Mouse (Mus musculus) forebrain, embryonic 14.5 days (tissue): ENCODE measurements around the gene Ccdc162. TPM values are rescaled to one million over a fixed set of nuclear protein-coding genes. Genes with fewer than 3 reads are reported as not detected.

ENCODE experiments used
- ATAC-seq: fragments of 200-750 bp; cut with Nextera tagmentation; 2 replicates; pipeline ENCODE4 v1.8.0; 2017; ENCODE audit warnings: mild to moderate bottlenecking, moderate library complexity
- DNase-seq: peaks from one replicate; pipeline ENCODE4 v3.0.0-alpha.2; 2015; ENCODE audit warnings: low spot score
- H3K27ac ChIP-seq: fragments of 300-500 bp; sonication (generic); 2 replicates; pipeline ENCODE4 v1.5.1; 2014; ENCODE audit warnings: low read depth, mild to moderate bottlenecking, control low read depth, low read length, moderate library complexity
- H3K27me3 ChIP-seq: fragments of 300-500 bp; sonication (generic); replicated peaks from 2 replicates; pipeline ENCODE4 v1.6.1; 2014; ENCODE audit warnings: low read length, control low read depth, mixed read lengths; ENCODE audit not compliant: control insufficient read depth, insufficient read depth
- H3K36me3 ChIP-seq: fragments of 300-500 bp; sonication (generic); 2 replicates; pipeline ENCODE4 v1.6.1; 2014; ENCODE audit warnings: low read length, control low read depth; ENCODE audit not compliant: control insufficient read depth, insufficient read depth
- H3K4me1 ChIP-seq: fragments of 300-500 bp; sonication (generic); 2 replicates; pipeline ENCODE4 v1.6.1; 2014; ENCODE audit warnings: antibody characterized with exemption, low read length, control low read depth; ENCODE audit not compliant: control insufficient read depth, insufficient read depth
- H3K4me2 ChIP-seq: fragments of 300-500 bp; sonication (generic); 2 replicates; pipeline ENCODE4 v1.6.1; 2014; ENCODE audit warnings: mild to moderate bottlenecking, control low read depth, low read length
- H3K4me3 ChIP-seq: fragments of 300-500 bp; sonication (generic); 2 replicates; pipeline ENCODE4 v1.5.1; 2014; ENCODE audit warnings: low read depth, low read length, control low read depth
- H3K9ac ChIP-seq: fragments of 300-500 bp; sonication (generic); 2 replicates; pipeline ENCODE4 v1.6.1; 2014; ENCODE audit warnings: mild to moderate bottlenecking, low read length, control low read depth, moderate library complexity
- H3K9me3 ChIP-seq: fragments of 300-500 bp; sonication (generic); replicated peaks from 2 replicates; pipeline ENCODE4 v1.6.1; 2016; ENCODE audit warnings: low read length, control low read depth, mixed read lengths; ENCODE audit not compliant: control insufficient read depth
- WGBS: fragments of 180-500 bp; shearing (Covaris S2); extraction: QIAGEN DNeasy Blood & Tissue Kit; methylation state at CpG from one replicate; pipeline ENCODE4 v1.1.7; 2014; 5-methylcytosine and 5-hydroxymethylcytosine counted together
- polyA plus RNA-seq: library from polyadenylated mRNA; unstranded; fragments of >200 nt; fragmentation: Nextera tagmentation; extraction: Ambion mirVana; gene quantifications from 2 replicates; pipeline ENCODE4 v1.2.1, GENCODE M21; 2014

The Ccdc162 gene
- polyA plus RNA-seq, 1 experiment from 2014 or later = 0.66 TPM

DNA sequence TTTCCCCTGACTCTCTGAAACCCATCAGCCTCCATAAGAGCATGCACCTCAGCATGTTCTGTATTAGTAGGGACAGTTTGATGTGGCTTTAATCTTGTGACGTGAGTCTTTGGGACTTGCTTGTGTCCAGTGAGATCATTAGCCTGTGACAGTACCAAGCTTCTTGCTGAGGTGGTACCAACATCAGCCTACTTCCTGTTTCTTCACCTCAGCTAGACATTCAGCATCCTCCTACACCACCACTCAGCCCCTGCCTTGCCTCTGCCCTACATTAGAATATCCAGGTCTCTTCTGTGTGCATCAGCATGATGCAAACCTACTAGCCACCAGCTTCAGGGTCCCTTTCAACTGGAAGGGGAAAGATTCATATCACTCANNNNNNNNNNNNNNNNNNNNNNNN is 113.8 kb downstream of the Ccdc162 start:
- DNase-seq (no peak), ATAC-seq (no peak)
- Histone ChIP-seq H3K4me3 (no peak overlapping the region), H3K4me1 (0 out of 2 replicates have a peak, but pooled peaks cover 2% of the 10 kb centered on the region), H3K27me3 (no peaks in the 10 kb centered on the region), H3K4me2 (no peak overlapping the region), H3K9me3 (no peaks in the 10 kb centered on the region), H3K9ac (no peak overlapping the region), H3K36me3 (no peaks in the 10 kb centered on the region), H3K27ac (no peak overlapping the region)
- 85% methylated on average over 1 of the region's 1 CpGs for WGBS

DNA sequence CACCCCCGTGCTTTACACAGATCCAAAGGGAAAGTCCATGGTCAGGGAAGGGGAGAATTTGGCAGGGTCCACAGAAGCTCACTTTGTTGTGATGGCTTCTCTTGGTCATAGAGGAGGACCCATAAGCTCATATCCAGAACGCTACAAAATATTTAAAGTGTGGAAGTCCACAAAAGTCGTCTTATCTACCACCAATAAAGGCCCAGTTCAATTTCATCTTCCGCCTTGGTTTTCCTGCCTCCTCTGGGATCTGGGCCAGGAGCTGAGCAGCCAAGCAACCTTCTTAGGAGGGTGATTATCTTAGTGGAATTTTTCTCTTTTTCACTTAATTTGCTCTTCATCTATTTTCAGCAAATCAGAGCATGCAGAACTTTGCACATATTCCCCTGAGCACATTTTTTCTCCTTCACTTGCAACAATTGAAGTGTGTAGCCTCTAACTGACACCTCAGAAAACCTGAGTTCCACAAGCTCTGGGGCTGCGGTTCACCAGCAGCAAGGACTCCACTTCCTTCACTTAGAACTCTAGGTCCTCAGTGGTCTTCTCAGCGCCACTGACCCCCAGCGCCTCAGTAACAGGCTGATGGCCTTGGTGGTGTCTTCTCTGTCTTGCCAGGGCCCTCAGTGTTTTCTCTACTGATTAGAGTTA is 114.4 kb downstream of the Ccdc162 start:
- Histone ChIP-seq H3K36me3 (no peaks in the 10 kb centered on the region), H3K4me1 (0 out of 2 replicates have a peak, but pooled peaks cover 2% of the 10 kb centered on the region), H3K9ac (no peak overlapping the region), H3K27ac (no peak overlapping the region), H3K4me3 (no peak overlapping the region), H3K27me3 (no peaks in the 10 kb centered on the region), H3K4me2 (no peak overlapping the region), H3K9me3 (no peaks in the 10 kb centered on the region)
- DNase-seq (no peak), ATAC-seq (no peak)
- WGBS = 78% methylated on average over 7 of the region's 7 CpGs

DNA sequence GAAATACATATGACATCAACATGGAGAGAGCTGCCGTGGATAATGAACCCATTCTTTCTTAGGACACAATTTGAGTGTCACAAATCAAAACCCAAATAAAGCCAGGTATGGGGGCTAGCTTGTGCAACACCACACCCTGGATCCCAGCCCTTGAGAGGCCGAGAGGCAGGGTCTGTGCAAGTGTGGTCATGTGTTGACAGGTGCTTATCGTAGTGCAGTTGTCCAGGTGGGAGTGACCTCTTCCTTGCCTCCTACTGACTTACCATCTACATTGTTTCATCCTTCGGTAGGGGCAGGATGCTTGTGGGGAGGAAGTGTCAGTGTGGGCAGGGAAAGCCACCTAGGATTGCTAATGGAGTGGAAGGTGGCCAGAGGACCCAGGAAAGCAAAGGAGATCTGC is 115.1 kb downstream of the Ccdc162 start:
- H3K9me3 ChIP-seq = no peaks in the 10 kb centered on the region
- no peak overlapping the region for H3K27ac ChIP-seq
- H3K4me3 ChIP-seq = no peak overlapping the region
- no peak overlapping the region for H3K9ac ChIP-seq
- H3K4me2 ChIP-seq = no peak overlapping the region
- 0 out of 2 replicates have a peak, but pooled peaks cover 2% of the 10 kb centered on the region for H3K4me1 ChIP-seq
- no peaks in the 10 kb centered on the region for H3K27me3 ChIP-seq
- no peak for DNase-seq
- no peak for ATAC-seq
- H3K36me3 ChIP-seq = no peaks in the 10 kb centered on the region
- 85% methylated on average over 4 of the region's 4 CpGs for WGBS

DNA sequence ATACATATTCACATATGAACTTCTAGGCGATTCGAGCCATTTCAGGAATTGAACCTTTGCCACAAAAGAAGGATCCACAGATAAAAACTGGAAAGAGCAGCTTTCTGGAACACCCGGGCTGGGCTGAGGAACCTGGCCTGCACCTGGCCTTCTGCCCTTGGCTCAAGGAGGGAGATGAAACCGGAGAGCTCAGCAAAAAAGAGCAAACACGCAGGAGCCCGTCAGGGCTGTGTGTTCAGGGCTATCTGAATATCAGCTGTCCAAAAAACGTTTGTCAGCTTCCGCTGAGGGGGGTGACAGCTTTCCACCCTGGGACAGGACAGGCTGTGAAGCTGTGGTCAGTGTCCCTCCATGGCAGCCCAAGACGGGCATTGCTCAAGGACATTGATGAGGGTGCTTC is 117.4 kb downstream of the Ccdc162 start:
- H3K4me1 ChIP-seq = 0 out of 2 replicates have a peak, but pooled peaks cover 2% of the 10 kb centered on the region
- 79% methylated on average over 9 of the region's 9 CpGs for WGBS
- DNase-seq (no peak), ATAC-seq (no peak)
- H3K9me3 ChIP-seq = no peaks in the 10 kb centered on the region
- no peak overlapping the region for H3K4me2 ChIP-seq
- no peak overlapping the region for H3K27ac ChIP-seq
- no peak overlapping the region for H3K4me3 ChIP-seq
- H3K9ac ChIP-seq = no peak overlapping the region
- no peaks in the 10 kb centered on the region for H3K27me3 ChIP-seq
- H3K36me3 ChIP-seq = no peaks in the 10 kb centered on the region

DNA sequence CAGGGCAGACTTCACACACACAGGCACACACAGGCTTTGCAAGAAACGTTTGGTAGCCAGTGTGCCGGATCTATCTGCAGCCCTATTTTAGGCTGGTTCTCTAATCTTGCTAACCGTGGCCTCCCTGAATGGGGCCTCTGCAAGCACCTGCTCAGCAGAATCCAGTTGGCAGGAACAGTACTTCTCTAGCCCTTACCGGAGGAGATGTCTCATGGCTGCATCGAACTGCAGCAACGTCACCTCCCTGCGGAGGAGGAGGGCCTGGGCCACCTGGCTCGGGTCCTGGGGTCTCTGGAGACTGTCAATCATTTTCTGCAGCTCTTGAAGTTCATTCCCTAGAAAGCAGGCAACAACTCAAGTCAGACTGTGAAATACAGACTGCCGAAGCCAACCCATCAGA is 118.2 kb downstream of the Ccdc162 start:
- Histone ChIP-seq H3K27me3 (no peaks in the 10 kb centered on the region), H3K9ac (no peak overlapping the region), H3K4me3 (no peak overlapping the region), H3K4me2 (no peak overlapping the region), H3K4me1 (0 out of 2 replicates have a peak, but pooled peaks cover 2% of the 10 kb centered on the region), H3K9me3 (no peaks in the 10 kb centered on the region), H3K36me3 (no peaks in the 10 kb centered on the region), H3K27ac (no peak overlapping the region)
- ATAC-seq (no peak), DNase-seq (no peak)
- WGBS = 50% methylated on average over 9 of the region's 9 CpGs

DNA sequence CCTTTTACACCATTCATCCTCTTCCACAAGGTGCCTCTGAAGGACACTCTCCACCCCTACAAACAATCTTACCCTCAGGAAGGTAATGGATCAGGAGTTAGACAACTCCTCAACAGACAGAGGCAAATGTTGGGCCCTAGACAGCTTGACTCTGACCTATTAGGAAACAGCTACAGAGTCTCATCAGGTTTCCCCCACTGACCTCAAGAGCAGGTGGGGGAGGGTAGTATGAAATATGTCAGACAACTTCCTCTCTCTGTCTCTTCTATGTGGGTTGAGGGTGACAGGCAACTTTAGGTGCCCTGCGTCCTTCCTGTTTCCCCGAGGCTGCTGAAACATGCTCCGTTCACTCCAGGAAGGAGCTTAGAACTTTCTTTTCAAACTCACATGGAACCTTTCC is 120.9 kb downstream of the Ccdc162 start:
- Histone ChIP-seq H3K9ac (no peak overlapping the region), H3K27me3 (no peaks in the 10 kb centered on the region), H3K4me2 (no peak overlapping the region), H3K36me3 (no peaks in the 10 kb centered on the region), H3K9me3 (no peaks in the 10 kb centered on the region), H3K4me1 (0 out of 2 replicates have a peak, but pooled peaks cover 2% of the 10 kb centered on the region), H3K27ac (no peak overlapping the region), H3K4me3 (no peak overlapping the region)
- WGBS = 88% methylated on average over 3 of the region's 3 CpGs
- DNase-seq (no peak), ATAC-seq (no peak)

DNA sequence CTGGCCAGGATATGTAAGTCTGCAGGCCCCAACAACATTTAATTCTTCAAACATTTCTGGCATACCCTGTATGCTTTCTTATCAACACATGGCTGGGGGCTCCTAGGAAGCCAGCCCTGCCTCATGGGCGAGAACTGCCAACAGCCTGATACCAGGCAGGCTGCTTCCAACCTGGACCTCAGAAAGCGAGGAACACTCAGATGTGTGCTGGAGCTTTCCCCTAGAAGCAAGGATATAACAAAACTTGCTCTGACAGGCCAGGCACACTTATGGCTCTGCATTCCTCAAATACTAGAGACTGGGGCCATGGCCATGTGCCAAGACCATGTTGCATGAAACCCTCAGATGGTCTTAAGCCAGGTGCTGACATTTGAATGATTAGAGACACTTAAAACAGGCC is 121.5 kb downstream of the Ccdc162 start:
- 70% methylated on average over 2 of the region's 2 CpGs for WGBS
- Histone ChIP-seq H3K36me3 (no peaks in the 10 kb centered on the region), H3K9me3 (no peaks in the 10 kb centered on the region), H3K4me2 (no peak overlapping the region), H3K4me3 (no peak overlapping the region), H3K27me3 (no peaks in the 10 kb centered on the region), H3K9ac (no peak overlapping the region), H3K27ac (no peak overlapping the region), H3K4me1 (0 out of 2 replicates have a peak, but pooled peaks cover 2% of the 10 kb centered on the region)
- DNase-seq (peak; percentile 9), ATAC-seq (no peak)

DNA sequence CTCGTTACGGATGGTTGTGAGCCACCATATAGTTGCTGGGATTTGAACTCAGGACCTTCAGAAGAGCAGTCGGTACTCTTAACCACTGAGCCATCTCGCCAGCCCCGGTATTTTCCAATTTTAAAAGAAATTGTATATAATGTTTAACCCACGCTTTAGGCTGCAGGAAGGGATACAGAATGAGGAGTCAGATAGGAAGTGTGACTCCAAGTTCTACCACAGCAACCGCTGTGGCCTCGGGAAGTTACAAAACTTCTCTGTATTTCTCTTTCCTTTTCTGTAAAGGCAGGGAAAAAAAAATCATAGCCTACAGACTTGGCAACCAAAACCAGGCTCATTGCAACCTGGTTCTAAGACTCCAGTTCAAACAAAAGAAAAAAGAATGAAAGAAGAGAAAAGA is 122.0 kb downstream of the Ccdc162 start:
- H3K36me3 ChIP-seq = no peaks in the 10 kb centered on the region
- H3K4me3 ChIP-seq = no peak overlapping the region
- H3K4me1 ChIP-seq = 0 out of 2 replicates have a peak, but pooled peaks cover 2% of the 10 kb centered on the region
- no peak overlapping the region for H3K27ac ChIP-seq
- no peak overlapping the region for H3K9ac ChIP-seq
- no peak overlapping the region for H3K4me2 ChIP-seq
- no peaks in the 10 kb centered on the region for H3K27me3 ChIP-seq
- no peak for ATAC-seq
- WGBS = 91% methylated on average over 8 of the region's 8 CpGs
- no peak for DNase-seq
- H3K9me3 ChIP-seq = no peaks in the 10 kb centered on the region

DNA sequence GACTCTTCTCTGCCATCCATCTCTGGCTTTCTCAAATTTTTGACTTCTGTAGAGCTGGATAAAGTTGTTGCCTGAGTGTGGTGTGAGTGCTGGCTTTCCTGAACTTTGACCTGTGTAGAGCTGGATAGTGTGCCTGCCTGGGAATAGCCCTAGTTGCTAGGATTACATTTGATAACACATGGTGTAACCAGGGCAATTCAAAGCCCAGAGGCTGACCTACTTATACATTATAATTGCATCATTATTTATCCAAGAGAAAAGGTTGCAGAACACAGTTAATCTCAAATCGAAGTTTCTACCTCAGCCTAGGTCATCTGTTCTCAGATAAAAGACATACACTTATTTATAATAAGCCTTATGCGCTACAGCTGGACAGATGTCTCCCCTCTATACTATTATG is 127.8 kb downstream of the Ccdc162 start:
- no peaks in the 10 kb centered on the region for H3K9me3 ChIP-seq
- H3K27ac ChIP-seq = no peak overlapping the region
- no peaks in the 10 kb centered on the region for H3K36me3 ChIP-seq
- WGBS = 90% methylated on average over 2 of the region's 2 CpGs
- DNase-seq (no peak), ATAC-seq (no peak)
- no peak overlapping the region for H3K4me2 ChIP-seq
- no peaks in the 10 kb centered on the region for H3K27me3 ChIP-seq
- no peak overlapping the region for H3K9ac ChIP-seq
- no peaks in the 10 kb centered on the region for H3K4me1 ChIP-seq
- no peak overlapping the region for H3K4me3 ChIP-seq
